In genomic region chr11:73105246-73105645, GRCm38 (mm10) we compare ENCODE assay signal across 20 mouse cellular contexts. TPM values are rescaled to one million over a fixed set of nuclear protein-coding genes. Genes with fewer than 3 reads are reported as not detected.
"Had no signal": no experiment of that assay in that cellular context is flagged by ENCODE, and none has a peak within 500 bp of the region (broad histone marks: within the 10 kb centered on the region; RNA-seq: fewer than 3 reads in every experiment).

No protein-coding gene starts in this region.

- H3K9ac ChIP-seq: lung, embryonic 14.5 days; midbrain, embryonic 12.5 days; neural tube, embryonic 13.5 days; neural tube, embryonic 15.5 days; stomach, embryonic 15.5 days had no signal

- ATAC-seq: midbrain, embryonic 16.5 days had no signal

- H3K4me3 ChIP-seq: midbrain, embryonic 10.5 days; midbrain, embryonic 12.5 days; myocyte; neural tube, embryonic 13.5 days; neural tube, embryonic 15.5 days; stomach, embryonic 15.5 days had no signal

- DNase-seq: lung, adult 18-20 months; lung, embryonic 14.5 days; lung, postnatal 10 days; lung, postnatal 4 days; midbrain, embryonic 14.5 days; retina, postnatal 1 day; right cerebral cortex, adult 18-20 months; right cerebral cortex, postnatal 25 days; right cerebral cortex, postnatal 4 days; thymus, adult 2 months; thymus, postnatal 25 days; thymus, postnatal 4 days had no signal

- H3K9me3 ChIP-seq: midbrain, embryonic 10.5 days; midbrain, embryonic 12.5 days; neural tube, embryonic 13.5 days; neural tube, embryonic 15.5 days; stomach, embryonic 15.5 days had no signal

- H3K4me1 ChIP-seq: midbrain, embryonic 10.5 days; midbrain, embryonic 12.5 days; neural tube, embryonic 13.5 days; neural tube, embryonic 15.5 days; stomach, embryonic 15.5 days had no signal

- H3K27ac ChIP-seq: midbrain, embryonic 10.5 days; midbrain, embryonic 12.5 days; neural tube, embryonic 13.5 days; neural tube, embryonic 15.5 days; stomach, embryonic 15.5 days; stomach, postnatal 0 days had no signal

- H3K4me2 ChIP-seq: lung, embryonic 14.5 days; midbrain, embryonic 12.5 days; neural tube, embryonic 13.5 days; neural tube, embryonic 15.5 days; stomach, embryonic 15.5 days had no signal

- H3K36me3 ChIP-seq: midbrain, embryonic 10.5 days; midbrain, embryonic 12.5 days; neural tube, embryonic 13.5 days; neural tube, embryonic 15.5 days; stomach, embryonic 15.5 days had no signal

- H3K27me3 ChIP-seq: midbrain, embryonic 12.5 days; neural tube, embryonic 13.5 days; neural tube, embryonic 15.5 days; stomach, embryonic 15.5 days had no signal

RNA-seq across cellular contexts. Expression of gene P2rx5, which starts 55.0 kb away (rescaled TPM):
- polyA plus RNA-seq: midbrain, embryonic 14.5 days had no signal
